Mouse (Mus musculus) gastrocnemius, adult 2 months (tissue): ENCODE results near the gene Bcl2l11. TPM values are rescaled to one million over a fixed set of nuclear protein-coding genes. Genes with fewer than 3 reads are reported as not detected.

ENCODE experiments used
- DNase-seq: peaks from one replicate; pipeline ENCODE4 v3.0.0; 2022
- H3K27ac ChIP-seq: fragments of 200-600 bp; 2 replicates; pipeline ENCODE4 v1.8.1; 2022; ENCODE audit warnings: mild to moderate bottlenecking
- H3K4me3 ChIP-seq: fragments of 200-600 bp; 2 replicates; pipeline ENCODE4 v1.8.1; 2022; ENCODE audit warnings: mild to moderate bottlenecking, moderate library complexity
- CTCF ChIP-seq: fragments of 200-600 bp; IDR thresholded peaks from 2 replicates; pipeline ENCODE4 v1.8.1; 2022; ENCODE audit warnings: antibody characterized with exemption, mild to moderate bottlenecking, moderate library complexity
- intact Hi-C: fragments of 180-260 bp; cut with DNase I; formaldehyde crosslinking; loops from one replicate; pipeline ENCODE4 v1.15.1; 2025
- total RNA-seq, 2 experiments: library from RNA; stranded (reverse); gene quantifications; 2 replicates each; pipeline ENCODE4 v1.2.3; 2021

The Bcl2l11 gene
- total RNA-seq, 2 experiments from 2014 or later = 5.1 to 9.0 TPM

- Histone ChIP-seq H3K27ac (no peak overlapping the region), H3K4me3 (no peak overlapping the region)
- TF ChIP-seq CTCF = no peak
- no peak for DNase-seq
- intact Hi-C loops = no loop called here
These were observed 27.7 kb downstream of the Bcl2l11 start for GRCm38 (mm10) chr2:128153551-128153910.

- intact Hi-C loops = no loop called here
- H3K4me3 ChIP-seq = no peak overlapping the region
- no peak for TF ChIP-seq CTCF
- DNase-seq = peak; percentile 55
- H3K27ac ChIP-seq = no peak overlapping the region
These were observed 29.7 kb downstream of the Bcl2l11 start for GRCm38 (mm10) chr2:128155412-128156066.

GRCm38 (mm10) chr2:128156067-128156462, 30.2 kb downstream of the Bcl2l11 start:
- intact Hi-C loops = no loop called here
- TF ChIP-seq CTCF = no peak
- DNase-seq = no peak
- Histone ChIP-seq H3K4me3 (no peak overlapping the region), H3K27ac (no peak overlapping the region)

- intact Hi-C loops = no loop called here
These were observed 30.9 kb downstream of the Bcl2l11 start for GRCm38 (mm10) chr2:128156557-128157412.

DNA sequence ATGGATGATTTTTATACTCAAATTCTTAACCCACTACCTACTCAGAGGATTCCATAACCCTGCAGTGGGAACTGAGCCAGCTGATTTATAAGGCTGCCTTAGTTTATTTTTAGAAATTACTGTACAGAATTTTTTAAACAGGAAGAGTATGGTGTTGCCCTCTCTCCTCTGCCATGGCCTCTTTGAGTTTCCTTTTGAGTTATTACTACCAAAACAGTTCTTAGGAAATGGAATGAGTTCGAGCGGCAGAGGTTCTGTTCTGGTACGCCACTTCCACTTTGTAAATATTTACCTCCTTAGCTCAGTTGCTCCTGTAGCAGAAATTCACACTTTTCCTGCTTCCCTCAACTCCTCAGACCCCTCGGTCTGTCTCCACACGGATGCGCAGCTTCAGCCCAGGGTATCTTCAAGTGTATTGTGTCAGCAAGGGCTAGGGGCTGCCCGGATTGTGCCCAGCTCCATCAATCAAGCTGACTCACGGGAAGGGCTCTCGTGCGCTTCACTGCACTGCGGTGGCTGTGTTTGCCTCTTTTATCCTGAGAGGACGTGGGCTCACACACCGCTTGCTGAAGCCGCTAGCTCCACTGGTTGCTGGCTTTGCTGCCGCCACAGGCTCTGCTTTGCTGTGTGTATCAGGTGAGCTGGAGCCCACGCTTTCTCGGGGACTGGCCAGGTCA, 33.0 kb downstream of the Bcl2l11 start:
- Histone ChIP-seq H3K27ac (no peak overlapping the region), H3K4me3 (no peak overlapping the region)
- intact Hi-C loops = no loop called here
- no peak for TF ChIP-seq CTCF
- DNase-seq = no peak

More at GRCm38 (mm10) chr2:128156557-128157412, 30.9 kb downstream of the Bcl2l11 start:
- Histone ChIP-seq H3K4me3 (no peak overlapping the region), H3K27ac (no peak overlapping the region)
- no peak for DNase-seq
- TF ChIP-seq CTCF = no peak

DNA sequence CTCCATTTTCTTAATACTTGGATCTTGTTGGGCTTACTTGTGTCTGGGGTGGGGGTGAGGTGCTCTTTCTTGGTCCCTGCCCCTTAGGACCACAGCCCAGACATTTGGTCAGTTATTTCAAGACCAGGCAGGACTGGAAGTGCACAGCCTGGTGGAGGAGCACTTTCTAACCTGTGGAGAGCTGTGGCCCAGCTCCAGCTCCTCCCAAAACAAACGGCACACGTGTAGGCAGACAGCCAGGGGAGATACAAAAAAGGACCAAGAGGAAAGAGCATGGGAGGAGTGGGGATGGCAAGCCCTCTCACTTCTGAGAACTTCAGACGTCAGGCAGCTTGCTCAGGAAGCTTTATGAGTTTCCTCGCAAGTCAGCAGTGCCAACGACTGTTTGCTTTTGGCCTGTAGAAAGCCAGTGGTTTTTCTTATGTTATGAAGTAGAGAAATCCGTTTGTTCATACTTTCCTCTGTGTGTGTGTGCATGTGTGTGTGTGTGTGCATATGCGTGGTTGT, 33.8 kb downstream of the Bcl2l11 start:
- Histone ChIP-seq H3K27ac (no peak overlapping the region), H3K4me3 (no peak overlapping the region)
- intact Hi-C loops = no loop called here
- TF ChIP-seq CTCF = no peak
- DNase-seq = no peak

GRCm38 (mm10) chr2:128163177-128163576, 37.3 kb downstream of the Bcl2l11 start:
- no peak overlapping the region for H3K4me3 ChIP-seq
- no peak overlapping the region for H3K27ac ChIP-seq
- no peak for TF ChIP-seq CTCF
- intact Hi-C loops = no loop called here
- no peak for DNase-seq

DNA sequence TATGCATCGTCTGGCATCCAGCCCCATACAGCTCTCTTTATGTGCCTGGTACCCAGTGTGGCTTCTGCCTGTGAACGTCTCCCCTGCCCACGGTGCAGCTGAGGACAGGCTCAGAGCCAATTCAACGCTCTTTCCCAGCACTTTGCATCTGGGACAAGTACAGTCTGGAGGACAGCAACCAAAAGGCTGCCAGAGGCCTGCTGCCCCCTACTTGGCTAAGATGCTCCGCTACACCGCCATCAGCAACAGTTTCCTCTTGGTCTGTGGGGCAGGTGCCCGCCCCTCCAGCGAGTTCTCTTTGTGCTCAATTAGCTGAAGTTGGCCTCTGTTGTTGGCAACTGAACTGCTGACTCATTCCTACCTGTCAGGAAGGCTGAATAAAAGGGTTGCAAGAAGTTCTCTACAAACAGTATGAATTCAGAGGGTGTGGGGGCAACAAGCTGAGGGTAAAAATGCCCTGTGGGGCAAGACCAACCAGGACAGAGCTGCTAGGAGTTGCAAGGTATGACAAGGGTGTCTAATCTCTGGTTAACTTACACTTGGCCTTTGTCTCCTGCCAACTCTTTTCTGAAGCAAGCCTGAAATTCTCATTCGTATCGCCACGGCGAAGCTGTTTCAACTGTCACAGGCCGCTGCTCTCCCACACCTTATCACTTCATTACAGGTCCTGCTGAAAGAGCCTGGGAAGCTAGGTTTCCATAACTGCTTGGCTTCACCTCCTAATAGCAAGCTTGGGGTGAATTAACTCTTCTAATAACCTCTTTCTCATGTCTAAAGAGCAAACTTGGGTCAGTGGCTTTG, 41.0 kb downstream of the Bcl2l11 start:
- Histone ChIP-seq H3K4me3 (no peak overlapping the region), H3K27ac (no peak overlapping the region)
- intact Hi-C loops = no loop called here
- DNase-seq = no peak
- TF ChIP-seq CTCF = no peak

GRCm38 (mm10) chr2:128167930-128168329, 42.1 kb downstream of the Bcl2l11 start:
- TF ChIP-seq CTCF = no peak
- intact Hi-C loops = no loop called here
- DNase-seq = no peak
- H3K27ac ChIP-seq = no peak overlapping the region
- H3K4me3 ChIP-seq = no peak overlapping the region

DNA sequence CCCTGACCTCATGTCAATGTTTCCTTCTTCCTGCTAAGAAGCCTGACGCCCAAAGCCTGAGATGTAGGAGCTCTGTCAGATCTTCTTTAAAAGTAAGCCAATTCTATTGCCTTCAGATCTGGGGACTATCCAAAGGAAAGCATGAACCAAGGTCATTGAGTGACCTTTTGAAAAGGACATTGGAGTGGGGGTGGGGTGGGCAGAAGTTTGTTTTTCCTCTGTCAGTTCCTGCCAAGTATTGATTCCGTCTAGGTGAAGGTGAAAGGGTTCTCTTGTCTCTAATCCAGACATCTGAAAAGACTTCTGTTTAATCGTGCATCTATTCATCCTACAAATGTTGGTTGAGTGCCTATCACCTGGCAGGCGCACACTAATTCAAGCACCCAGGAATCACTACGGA, 43.6 kb downstream of the Bcl2l11 start:
- no peak for TF ChIP-seq CTCF
- Histone ChIP-seq H3K27ac (no peak overlapping the region), H3K4me3 (no peak overlapping the region)
- intact Hi-C loops = no loop called here
- DNase-seq = no peak

DNA sequence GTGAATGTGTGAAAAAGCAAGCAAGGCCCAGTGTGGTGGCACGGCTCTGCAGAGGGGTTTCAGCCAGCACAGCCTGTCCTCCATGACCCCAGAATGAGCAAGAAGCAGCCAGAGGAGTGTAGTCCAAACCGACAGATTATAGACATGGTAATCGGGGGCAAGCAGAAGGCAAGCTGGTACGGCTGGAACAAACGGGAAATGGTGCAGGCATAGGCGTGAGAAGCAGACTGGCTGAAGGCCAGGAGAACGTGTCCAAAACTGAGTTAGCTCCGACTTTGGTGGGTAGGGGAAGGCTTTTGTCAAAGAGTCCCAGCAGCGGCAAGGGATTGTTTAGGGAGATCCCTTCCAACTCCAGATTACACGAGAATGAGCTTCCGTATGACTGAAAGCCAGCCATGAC, 44.1 kb downstream of the Bcl2l11 start:
- intact Hi-C loops = no loop called here
- DNase-seq = no peak
- H3K27ac ChIP-seq = no peak overlapping the region
- TF ChIP-seq CTCF = no peak
- H3K4me3 ChIP-seq = no peak overlapping the region

- intact Hi-C loops = no loop called here
- no peak for DNase-seq
- no peak overlapping the region for H3K4me3 ChIP-seq
- no peak overlapping the region for H3K27ac ChIP-seq
- TF ChIP-seq CTCF = no peak
These were observed 44.8 kb downstream of the Bcl2l11 start for GRCm38 (mm10) chr2:128170614-128171013.
